Mouse (Mus musculus): Measurements from ENCODE around the gene Ubox5.

DNA sequence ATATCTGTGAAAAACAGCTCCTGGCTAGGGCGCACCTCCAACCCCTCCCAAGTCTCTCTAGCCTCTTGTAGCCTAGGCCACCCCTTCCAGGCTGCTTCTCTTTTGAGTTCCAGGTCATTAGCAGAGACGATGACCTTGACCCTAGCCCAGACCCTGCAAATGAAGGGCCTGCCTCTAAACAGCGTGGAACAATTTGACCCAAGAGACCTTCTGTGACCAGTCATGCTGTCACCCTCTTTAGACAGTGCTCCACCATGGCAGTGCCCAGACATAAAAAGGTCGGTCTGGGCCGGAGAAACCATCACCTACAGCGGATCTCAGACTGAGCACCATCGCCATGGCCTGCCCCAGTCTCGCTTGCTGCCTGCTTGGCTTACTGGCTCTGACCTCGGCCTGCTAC lies 54.0 kb downstream of the Ubox5 start, which contains the start of gene Oxt:
- TF ChIP-seq CTCF (IDR thresholded peaks at IDR 0.05; ENCODE audit: borderline replicate concordance, insufficient read depth, low read depth, low read length) (no peak), POLR2A (IDR thresholded peaks at IDR 0.05; ENCODE audit: borderline replicate concordance, insufficient read depth, low read length) (no peak)
